Mouse (Mus musculus) hematopoietic stem cell, adult 5-6 weeks (primary cell): ENCODE measurements around the gene Pou3f3. TPM values are rescaled to one million over a fixed set of nuclear protein-coding genes. Genes with fewer than 3 reads are reported as not detected.

ENCODE experiments used
- ATAC-seq, 2 experiments: fragments of 125-278 bp in 1 of 2; replicated peaks in 1 of 2; 2 replicates each; pipeline ENCODE4 v1.8.0; 2016 to 2017; ENCODE audit warnings: inconsistent platforms in 2 of 2, mild to moderate bottlenecking in 2 of 2, moderate number of reproducible peaks in 2 of 2, low read depth in 1 of 2, moderate TSS enrichment in 1 of 2; ENCODE audit not compliant: low FRiP score in 2 of 2, poor library complexity in 2 of 2, severe bottlenecking in 2 of 2, insufficient read depth in 1 of 2, low TSS enrichment in 1 of 2
- total RNA-seq: library from RNA; stranded (forward); fragments of 172-1452, 232-1000 nt; gene quantifications from 2 replicates; pipeline ENCODE4 v1.2.3, GENCODE M21; 2017

Pou3f3 gene
- total RNA-seq, 1 experiment from 2014 or later = not detected

DNA sequence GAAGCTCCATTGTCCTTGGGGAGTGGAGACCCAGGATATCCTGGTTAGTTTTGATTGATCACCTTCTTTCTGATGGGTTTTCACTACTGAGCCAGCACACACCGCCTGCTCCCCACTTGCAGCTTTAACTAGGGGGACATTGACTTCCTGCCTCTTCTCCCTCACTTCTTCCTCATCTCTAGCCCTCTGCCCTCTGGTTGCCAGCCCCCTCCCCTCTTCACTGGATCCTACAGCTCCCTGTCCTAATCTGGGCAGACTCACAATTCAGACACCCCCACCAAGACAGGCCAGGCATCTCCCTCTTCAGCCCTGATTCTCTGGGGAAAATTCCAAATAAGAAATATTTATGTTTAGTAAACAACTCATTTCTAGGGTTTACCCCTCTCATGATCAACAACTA lies 3.3 kb upstream of the Pou3f3 start:
- no peak for ATAC-seq

DNA sequence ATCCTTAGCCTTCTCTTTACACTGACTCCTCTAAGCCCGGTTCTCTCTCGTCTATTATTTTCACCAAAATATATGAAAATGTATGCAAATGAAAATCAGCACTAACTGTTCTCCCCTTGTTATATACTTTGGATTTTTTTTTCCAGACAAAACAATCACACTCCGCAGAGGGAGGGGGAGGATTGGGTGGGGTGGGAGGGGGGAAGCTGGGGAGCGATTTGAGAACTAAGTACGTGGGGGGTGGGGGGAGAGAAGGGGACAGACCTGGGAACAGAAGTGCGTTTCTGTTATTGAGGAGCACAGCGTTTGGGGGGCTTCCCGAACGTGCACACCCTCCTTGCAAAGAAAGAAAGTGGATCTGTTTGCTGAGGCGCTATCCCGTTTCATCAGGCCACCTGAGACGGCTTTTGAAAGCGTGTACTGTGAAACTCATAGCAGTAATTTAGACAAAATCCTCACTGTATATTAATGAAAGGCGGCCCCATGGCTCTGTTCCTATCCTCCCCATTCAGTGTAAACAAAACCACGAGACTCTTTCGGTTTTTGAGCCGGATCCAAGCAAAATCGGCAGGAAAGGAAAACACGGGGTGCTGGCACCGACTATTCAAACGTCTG lies 2.4 kb upstream of the Pou3f3 start:
- no peak for ATAC-seq

DNA sequence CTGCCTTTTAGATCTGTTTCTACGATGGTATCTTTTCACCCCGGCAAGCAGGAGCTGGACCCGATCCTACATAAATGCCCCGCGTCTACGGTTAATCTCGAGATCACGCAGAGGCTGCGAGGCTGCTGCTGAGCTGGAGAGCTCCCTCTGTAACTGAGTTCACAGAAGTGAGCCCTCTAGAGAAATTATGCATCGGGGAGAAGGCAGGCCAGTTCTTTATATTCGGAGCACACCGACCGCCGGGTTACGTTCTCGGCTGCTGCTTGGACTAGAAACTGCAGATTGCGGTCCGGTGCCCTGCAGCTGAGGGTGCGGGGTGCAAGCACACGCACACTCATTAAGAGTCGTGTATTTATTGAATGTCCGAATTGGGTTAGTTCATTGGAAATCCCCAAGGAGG lies 1.7 kb upstream of the Pou3f3 start:
- 0 out of 4 replicates have a peak, but pooled peaks of 1 of the 2 experiments have one; percentile 23 for ATAC-seq

DNA sequence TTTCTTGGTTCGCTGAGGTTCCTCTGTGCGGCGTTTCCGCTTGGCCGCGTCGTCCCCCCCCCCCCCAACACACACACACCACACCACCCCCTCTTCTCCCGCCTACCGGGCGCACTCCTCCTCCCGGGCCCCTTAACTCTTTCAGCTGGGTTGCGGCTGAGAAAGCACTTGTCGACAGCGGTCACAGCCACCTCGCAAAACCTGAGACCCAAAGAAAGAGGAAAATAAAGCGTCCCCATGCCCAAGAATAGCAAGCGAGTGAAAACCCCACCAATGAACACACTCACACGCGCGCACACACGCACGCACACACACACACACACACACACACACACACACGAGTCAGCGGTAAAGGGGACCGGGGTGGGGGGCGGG lies 1.3 kb upstream of the Pou3f3 start:
- no peak for ATAC-seq

DNA sequence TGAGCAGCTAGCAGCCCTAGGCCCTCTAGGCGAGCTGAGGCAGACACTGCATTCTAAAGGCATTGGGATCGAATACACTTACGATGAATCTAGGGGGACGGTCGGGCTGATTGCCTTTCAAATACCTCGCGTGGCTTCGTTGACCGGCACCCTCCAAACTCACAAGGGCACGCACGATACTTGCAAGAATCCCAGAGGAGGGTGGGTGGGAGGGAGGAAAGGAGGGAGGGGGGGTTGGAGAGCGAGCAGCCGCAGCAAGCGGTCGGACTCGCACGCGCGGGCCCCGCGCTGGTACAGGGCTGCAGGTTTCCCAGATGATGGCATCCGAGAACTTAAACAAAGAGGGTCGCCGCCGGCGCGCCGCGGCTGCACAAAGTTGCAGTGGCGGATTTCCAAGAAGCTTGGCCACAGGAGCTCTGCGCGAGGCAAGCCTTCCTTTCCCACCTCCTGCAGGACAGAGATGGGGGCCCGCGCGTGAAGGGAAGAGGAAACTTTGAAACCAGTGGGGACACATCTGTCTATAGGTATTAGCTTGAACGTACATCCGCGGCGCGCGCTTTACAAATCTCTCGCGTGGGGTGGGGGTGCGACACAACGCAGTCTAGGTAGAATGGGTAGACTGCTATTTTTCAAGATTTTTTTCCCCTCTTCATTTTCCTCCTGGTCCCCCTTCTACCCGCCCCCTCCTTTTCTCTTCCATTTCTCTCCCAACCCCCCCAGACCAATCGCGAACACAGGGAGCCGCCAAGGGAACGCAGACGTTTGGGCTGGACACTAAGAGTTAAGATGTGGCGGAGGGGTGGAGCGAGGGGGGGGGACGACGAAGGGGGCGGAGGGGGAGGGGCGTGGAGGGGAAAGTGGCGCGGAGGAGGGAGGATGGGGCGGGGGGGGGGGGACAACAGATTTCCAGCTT lies 647 bp upstream of the Pou3f3 start:
- ATAC-seq = no peak

DNA sequence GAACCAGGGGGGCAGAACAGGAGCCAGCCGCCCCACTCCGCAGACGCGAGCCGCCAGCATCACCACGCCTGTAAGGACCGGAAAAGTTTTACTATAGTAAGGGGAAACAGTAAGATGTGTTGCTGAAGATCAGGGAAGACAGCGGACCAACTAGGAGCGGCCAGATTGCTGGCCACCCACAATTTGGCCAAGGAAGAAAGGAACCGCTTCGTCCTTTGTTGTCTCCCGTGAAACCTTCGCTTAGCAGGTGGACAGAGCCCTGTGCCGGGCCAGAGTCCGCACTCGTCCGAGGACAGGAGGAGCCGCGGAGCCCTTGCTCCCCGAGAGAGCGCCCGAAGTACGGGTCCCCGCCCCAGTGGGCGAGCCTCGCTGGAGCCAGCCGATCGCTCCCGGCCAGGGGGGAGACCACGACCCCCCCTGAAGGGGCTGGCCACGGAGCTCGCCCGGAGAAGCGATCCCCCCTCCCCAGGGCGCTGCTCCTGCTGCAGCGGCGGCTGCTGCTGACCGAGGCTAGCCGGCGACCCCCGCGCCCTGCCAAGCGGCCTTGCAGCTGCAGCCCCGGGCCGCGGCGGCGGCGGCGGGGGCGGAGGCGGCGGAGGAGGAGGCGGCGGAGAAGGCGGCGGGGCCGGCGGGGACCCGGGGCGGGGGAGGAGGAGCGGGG lies 933 bp downstream of the Pou3f3 start:
- no peak; a peak in 1 of 4 replicates for ATAC-seq

DNA sequence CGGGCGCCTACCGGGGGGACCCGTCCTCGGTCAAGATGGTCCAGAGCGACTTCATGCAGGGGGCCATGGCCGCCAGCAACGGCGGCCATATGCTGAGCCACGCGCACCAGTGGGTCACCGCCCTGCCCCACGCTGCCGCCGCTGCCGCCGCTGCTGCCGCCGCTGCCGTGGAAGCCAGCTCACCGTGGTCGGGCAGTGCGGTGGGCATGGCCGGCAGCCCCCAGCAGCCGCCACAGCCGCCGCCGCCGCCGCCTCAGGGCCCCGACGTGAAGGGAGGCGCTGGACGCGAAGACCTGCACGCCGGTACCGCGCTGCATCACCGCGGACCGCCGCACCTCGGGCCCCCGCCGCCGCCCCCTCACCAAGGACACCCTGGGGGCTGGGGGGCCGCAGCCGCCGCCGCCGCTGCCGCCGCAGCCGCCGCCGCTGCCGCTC lies 1.8 kb downstream of the Pou3f3 start:
- no peak for ATAC-seq

DNA sequence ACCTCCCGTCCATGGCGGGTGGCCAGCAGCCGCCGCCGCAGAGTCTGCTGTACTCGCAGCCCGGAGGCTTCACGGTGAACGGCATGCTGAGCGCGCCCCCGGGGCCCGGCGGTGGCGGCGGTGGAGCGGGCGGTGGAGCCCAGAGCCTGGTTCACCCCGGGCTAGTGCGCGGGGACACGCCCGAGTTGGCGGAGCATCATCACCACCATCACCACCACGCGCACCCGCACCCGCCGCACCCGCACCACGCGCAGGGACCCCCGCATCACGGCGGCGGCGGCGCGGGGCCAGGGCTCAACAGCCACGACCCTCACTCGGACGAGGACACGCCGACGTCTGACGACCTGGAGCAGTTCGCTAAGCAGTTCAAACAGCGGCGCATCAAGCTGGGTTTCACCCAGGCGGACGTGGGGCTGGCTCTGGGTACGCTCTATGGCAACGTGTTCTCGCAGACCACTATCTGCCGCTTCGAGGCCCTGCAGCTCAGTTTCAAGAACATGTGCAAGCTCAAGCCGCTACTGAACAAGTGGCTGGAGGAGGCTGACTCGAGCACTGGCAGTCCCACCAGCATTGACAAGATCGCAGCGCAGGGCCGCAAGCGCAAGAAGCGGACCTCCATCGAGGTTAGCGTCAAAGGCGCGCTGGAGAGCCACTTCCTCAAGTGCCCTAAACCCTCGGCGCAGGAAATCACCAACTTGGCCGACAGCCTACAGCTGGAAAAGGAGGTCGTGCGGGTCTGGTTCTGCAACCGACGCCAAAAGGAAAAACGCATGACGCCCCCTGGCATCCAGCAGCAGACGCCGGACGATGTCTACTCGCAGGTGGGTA lies 2.4 kb downstream of the Pou3f3 start:
- peak in 1 of 2 experiments; percentile 36; a peak in 2 of 4 replicates for ATAC-seq

DNA sequence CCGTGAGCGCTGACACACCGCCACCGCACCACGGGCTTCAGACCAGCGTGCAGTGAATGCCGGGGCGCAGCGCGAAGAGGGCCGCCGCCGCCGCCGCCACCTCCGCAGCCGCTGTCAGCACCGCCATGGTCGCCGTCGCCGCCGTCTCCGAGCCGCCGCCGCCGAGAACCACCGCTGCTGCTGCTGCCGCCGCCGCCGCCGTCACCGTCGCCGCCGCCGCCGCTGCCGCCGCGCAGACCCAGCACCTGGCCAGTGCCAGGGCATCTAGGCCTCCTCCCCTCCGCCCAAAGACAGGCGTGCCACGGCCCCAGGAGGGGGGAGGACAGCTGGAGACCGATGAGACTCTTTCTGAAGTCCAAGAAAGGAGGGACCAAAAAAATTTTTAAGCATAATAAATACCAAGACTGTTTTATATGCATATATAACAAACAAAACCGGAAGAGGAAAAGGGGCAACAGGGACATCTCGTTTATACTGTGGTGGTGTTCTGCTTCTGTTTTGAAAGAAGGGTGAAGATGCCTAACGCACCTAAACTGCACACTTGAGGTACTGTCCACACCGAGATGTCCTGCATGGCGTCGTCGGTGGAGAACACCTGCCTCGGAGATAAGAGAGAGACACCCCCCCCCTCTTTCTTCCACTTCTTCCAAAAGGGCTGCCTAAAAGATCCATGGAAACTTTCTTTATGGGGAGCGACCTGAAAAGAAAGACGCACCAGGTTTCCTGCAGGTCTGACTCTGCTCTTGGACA lies 3.2 kb downstream of the Pou3f3 start:
- no peak for ATAC-seq

DNA sequence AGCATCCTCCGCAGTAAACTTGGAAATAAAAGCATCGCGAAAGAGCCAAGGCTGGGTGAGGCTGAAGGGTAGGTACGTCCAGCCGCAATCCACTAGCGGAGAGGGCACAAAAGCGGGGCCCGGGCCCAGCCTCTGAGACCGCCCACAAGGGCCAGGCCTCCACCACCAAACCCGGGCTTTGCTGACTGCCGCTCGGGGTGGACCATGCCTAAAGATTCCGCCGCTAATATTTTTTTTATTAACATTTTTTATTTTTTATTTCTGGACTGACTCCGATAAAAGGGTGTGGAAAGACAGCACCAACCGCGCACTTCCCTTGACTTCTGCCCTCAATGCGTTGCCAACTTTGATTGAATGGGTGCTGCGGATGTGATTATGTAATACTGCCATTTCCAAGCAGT lies 3.9 kb downstream of the Pou3f3 start:
- ATAC-seq = no peak

DNA sequence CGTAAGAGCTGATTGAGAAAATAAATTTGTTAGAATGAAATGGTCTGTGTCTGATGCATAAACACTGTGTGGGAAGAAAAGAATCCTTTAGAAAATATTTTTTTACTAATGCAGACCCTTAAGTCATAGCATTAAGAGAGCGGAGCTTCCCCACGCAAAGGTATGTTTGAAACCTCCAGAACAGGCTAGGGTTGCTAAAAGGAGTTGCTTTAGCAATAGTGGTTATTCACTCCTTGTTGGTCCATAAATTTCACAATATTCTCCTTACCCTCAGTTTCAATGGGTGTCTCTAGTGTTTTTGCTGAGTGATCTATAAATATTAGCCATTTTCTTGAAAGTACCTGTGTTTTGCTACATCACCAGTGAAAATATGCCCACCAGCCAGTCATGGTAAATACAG lies 4.6 kb downstream of the Pou3f3 start:
- ATAC-seq = no peak

DNA sequence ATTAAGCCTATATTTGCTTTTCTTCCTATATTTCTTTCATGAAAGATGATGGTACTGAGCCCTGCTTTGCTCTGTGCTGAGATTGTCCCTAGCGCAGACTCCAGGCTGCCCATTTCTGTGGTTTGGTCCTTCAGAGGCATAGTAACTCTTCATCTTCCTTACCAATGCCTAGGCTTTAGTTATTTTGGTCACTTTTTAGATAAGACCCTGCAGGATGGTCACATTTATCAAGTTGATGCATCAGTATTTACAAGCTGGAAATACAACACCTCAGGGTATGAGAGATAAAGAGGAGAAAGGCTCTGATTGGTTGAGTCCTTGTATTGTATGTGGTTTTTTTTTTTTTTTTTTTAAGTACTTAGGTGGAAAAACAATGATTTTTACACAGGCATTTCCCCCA lies 5.2 kb downstream of the Pou3f3 start:
- ATAC-seq = no peak

DNA sequence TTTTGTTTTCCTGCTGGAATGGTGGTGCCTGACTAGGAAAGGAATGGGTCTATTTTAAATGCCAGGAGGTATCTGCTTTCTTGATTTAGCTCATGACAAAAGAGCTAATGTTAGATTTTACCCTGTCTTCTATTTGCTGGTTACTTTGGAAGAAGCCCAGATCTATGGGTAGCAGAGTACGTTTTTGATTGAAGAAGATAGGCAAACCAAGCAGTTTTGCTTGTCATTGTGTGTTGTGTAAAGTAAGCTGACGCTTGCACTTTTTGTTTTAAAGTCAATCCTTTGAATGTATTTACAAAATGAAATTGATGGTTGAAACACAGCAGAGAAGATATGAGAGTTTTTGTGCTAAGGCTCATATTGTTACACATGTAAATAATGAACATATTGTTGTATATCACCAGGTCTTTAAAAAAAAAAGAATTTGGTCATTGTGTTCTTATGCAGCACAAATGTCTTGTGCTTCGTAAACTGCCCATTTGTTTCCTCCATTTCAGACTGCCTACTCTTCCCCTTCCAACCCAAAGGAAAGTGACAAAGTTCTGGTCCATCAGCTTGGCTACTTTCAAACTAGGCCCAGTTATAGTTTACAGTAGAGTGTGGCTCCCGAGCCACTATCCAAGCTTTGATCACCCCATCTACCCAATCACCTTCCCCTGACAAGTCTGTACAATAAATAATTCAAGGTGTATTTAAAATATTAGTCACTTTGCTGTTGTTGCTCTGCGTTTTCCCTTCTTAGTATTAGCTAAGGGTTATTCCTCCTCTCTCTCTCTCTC lies 6.5 kb downstream of the Pou3f3 start:
- ATAC-seq = no peak

DNA sequence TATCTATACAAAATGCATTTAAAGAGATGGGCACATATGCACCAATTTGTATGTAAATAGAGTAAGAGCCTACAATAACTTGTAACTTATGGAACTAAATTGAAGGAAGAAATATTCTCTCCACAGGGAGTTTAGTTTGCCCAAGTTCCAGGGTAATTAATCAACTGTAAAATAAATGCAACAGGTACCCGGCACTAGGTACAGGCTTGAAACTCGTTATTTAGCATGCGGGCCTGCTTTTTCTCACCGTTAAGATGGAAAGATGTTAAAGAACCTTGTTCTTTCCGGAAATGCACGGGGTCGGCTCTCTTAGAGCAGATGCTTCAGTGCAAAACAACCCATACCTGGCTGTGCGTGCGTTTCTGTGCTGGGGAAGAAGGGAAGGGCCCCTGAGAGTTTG lies 7.4 kb downstream of the Pou3f3 start:
- no peak for ATAC-seq

DNA sequence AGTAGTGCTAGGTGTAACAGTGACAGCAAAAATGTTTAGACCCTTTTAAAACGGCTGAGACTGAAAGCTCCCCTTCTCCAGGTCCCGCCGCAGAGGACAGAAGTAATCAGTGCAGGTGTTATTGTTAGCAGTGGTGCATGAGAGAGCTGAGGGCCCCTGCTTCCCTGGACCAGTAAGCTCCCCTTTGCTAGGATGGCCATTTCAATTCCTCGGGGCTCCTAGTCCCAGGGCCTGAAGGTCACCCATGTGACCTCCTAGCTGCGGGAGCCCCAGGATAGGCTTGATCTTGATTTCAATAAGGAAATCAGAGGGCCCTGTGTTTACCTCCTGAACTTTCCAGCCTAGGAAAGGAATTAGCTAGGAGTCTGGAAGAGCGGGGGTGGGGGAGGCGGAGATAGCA lies 7.9 kb downstream of the Pou3f3 start:
- no peak for ATAC-seq
